Mouse (Mus musculus) limb, embryonic 14.5 days (tissue): ENCODE measurements at regions not wholly inside any gene's neighbourhood (a gene's known extent, or its start where the extent isn't known, plus 50 kb on each side); places are given as distances from the start of the nearest gene placed in this dataset.

Experiments used
- ATAC-seq: fragments of 200-750 bp; cut with Nextera tagmentation; 2 replicates; pipeline ENCODE4 v1.8.0; 2017; ENCODE audit warnings: low read depth, moderate number of reproducible peaks, moderate TSS enrichment; ENCODE audit not compliant: low FRiP score
- DNase-seq: peaks from one replicate; pipeline ENCODE4 v3.0.0-alpha.2; 2015; ENCODE audit warnings: low spot score
- H3K27ac ChIP-seq: fragments of 300-500 bp; sonication (generic); replicated peaks from 2 replicates; pipeline ENCODE4 v1.5.1; 2014; ENCODE audit warnings: low read depth, mild to moderate bottlenecking, low read length, moderate library complexity, mixed read lengths
- H3K27me3 ChIP-seq: fragments of 300-500 bp; sonication (generic); 2 replicates; pipeline ENCODE4 v1.6.1; 2014; ENCODE audit warnings: low read length, mixed read lengths; ENCODE audit not compliant: control insufficient read depth, insufficient read depth
- H3K36me3 ChIP-seq: fragments of 300-500 bp; sonication (generic); 2 replicates; pipeline ENCODE4 v1.6.1; 2014; ENCODE audit warnings: mild to moderate bottlenecking, low read length, moderate library complexity, mixed read lengths; ENCODE audit not compliant: control insufficient read depth, insufficient read depth
- H3K4me1 ChIP-seq: fragments of 300-500 bp; sonication (generic); 2 replicates; pipeline ENCODE4 v1.6.1; 2014; ENCODE audit warnings: antibody characterized with exemption, low read length, mixed read lengths; ENCODE audit not compliant: control insufficient read depth, insufficient read depth
- H3K4me2 ChIP-seq: fragments of 300-500 bp; sonication (generic); replicated peaks from 2 replicates; pipeline ENCODE4 v1.6.1; 2014; ENCODE audit warnings: low read depth, mild to moderate bottlenecking, low read length, moderate library complexity; ENCODE audit not compliant: severe bottlenecking
- H3K4me3 ChIP-seq: fragments of 300-500 bp; sonication (generic); replicated peaks from 2 replicates; pipeline ENCODE4 v1.5.1; 2014; ENCODE audit warnings: low read length
- H3K9ac ChIP-seq: fragments of 300-500 bp; sonication (generic); 2 replicates; pipeline ENCODE4 v1.6.1; 2014; ENCODE audit warnings: mild to moderate bottlenecking, low read depth, low read length, moderate library complexity; ENCODE audit not compliant: severe bottlenecking
- H3K9me3 ChIP-seq: fragments of 300-500 bp; sonication (generic); 2 replicates; pipeline ENCODE4 v1.6.1; 2016; ENCODE audit warnings: low read length; ENCODE audit not compliant: control insufficient read depth
- POLR2A ChIP-seq: fragments of 200-500 bp; IDR thresholded peaks from 2 replicates; pipeline ENCODE4 v1.8.0; 2012; ENCODE audit warnings: inconsistent platforms, mild to moderate bottlenecking, moderate library complexity, borderline replicate concordance; ENCODE audit not compliant: insufficient read depth, insufficient read length; ENCODE audit errors: extremely low read depth
- WGBS: fragments of 180-500 bp; shearing (Covaris S2); extraction: QIAGEN DNeasy Blood & Tissue Kit; methylation state at CpG from one replicate; pipeline ENCODE4 v1.1.7; 2014; 5-methylcytosine and 5-hydroxymethylcytosine counted together

GRCm38 (mm10) chr1:41027540-41027978 lies 222.2 kb downstream of the Tmem182 start:
- no peaks in the 10 kb centered on the region for H3K4me1 ChIP-seq
- DNase-seq = no peak
- H3K27ac ChIP-seq = no peak overlapping the region
- TF ChIP-seq POLR2A = no peak
- no peak overlapping the region for H3K9ac ChIP-seq
- WGBS = 68% methylated on average over 4 of the region's 4 CpGs
- no peaks in the 10 kb centered on the region for H3K36me3 ChIP-seq
- no peaks in the 10 kb centered on the region for H3K27me3 ChIP-seq
- no peak overlapping the region for H3K4me2 ChIP-seq
- ATAC-seq = no peak
- H3K9me3 ChIP-seq = no peaks in the 10 kb centered on the region
- H3K4me3 ChIP-seq = no peak overlapping the region

DNA sequence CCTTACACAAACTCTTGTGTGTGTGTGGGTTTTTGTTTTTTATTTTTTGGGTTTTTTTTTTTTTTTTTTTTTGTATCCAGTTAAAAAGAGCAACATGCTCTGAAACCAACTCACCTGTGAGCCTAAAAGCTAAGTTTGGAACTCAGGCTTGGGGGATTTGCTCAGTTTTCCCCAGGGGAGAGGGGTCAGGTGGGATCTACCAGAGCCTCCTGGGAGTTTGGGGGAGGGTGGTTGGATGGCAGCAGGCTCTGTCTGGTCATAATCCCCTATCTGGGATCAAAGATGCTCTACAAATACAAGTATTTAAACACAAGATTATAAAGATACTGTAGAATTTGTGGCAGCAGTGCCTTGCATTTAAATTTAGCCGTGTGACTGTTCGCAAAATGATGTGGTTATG lies 222.6 kb downstream of the Tmem182 start:
- H3K4me3 ChIP-seq = no peak overlapping the region
- WGBS = 78% methylated on average over 2 of the region's 2 CpGs
- H3K36me3 ChIP-seq = no peaks in the 10 kb centered on the region
- no peak overlapping the region for H3K27ac ChIP-seq
- H3K9ac ChIP-seq = no peak overlapping the region
- TF ChIP-seq POLR2A = no peak
- H3K4me1 ChIP-seq = no peaks in the 10 kb centered on the region
- ATAC-seq (no peak), DNase-seq (no peak)
- H3K4me2 ChIP-seq = no peak overlapping the region
- no peaks in the 10 kb centered on the region for H3K27me3 ChIP-seq
- no peaks in the 10 kb centered on the region for H3K9me3 ChIP-seq

DNA sequence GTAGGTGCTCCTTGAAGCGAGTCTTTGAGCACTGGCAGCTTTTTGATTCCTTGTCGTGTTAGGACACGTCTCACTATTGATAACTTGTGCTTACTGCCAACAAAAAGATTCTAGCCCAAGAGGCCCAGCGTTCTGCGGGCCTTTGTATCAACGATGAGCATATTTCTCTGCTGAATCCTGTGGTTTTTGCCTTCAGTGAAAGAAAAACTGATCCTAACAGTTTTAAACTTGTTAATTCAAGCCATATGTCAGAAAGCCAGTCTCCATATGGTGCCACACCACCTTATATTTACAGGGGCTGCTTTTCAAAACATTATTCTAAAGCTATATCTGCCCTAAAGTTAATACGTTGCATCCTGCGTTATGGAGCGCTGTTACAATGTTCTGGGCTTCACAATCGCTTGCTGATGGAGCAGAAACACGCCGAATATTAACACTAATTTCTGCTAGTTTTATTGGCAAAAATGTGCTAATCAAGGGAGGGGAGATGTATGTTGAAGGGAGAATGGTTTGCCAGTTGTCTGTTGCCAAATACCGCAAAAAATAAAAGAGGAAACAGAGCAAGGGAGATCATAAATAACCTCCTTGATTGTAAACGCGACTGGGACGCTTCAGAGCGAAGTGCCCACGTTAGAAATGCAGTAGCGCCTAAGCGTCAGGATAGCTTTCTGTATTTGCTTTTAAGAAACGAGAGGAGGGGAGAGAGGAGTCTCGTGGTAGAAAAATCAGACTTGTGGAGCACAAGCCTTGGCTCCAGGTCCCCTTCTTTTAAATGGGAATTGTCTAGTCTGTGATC lies 229.9 kb downstream of the Tmem182 start:
- Histone ChIP-seq H3K4me2 (peak overlapping the region; percentile 41), H3K9me3 (no peaks in the 10 kb centered on the region), H3K4me1 (0 out of 2 replicates have a peak, but pooled peaks cover 5% of the 10 kb centered on the region), H3K36me3 (no peaks in the 10 kb centered on the region), H3K9ac (0 out of 2 replicates have a peak overlapping the region, but pooled peaks have one; percentile 13), H3K4me3 (peak overlapping the region; percentile 15; the same call in 1 of the 2 replicates), H3K27ac (no peak overlapping the region), H3K27me3 (no peaks in the 10 kb centered on the region)
- DNase-seq (no peak), ATAC-seq (no peak)
- WGBS = 17% methylated on average over 22 of the region's 22 CpGs
- TF ChIP-seq POLR2A = no peak

- ATAC-seq (no peak), DNase-seq (peak; percentile 25)
- no peak for TF ChIP-seq POLR2A
- H3K4me1 ChIP-seq = 0 out of 2 replicates have a peak, but pooled peaks cover 5% of the 10 kb centered on the region
- no peak overlapping the region for H3K27ac ChIP-seq
- WGBS = 27% methylated on average over 12 of the region's 12 CpGs
- no peaks in the 10 kb centered on the region for H3K9me3 ChIP-seq
- no peaks in the 10 kb centered on the region for H3K27me3 ChIP-seq
- H3K4me3 ChIP-seq = 0 out of 2 replicates have a peak overlapping the region, but pooled peaks have one; percentile 4
- H3K4me2 ChIP-seq = peak overlapping the region; percentile 32
- no peak overlapping the region for H3K9ac ChIP-seq
- H3K36me3 ChIP-seq = no peaks in the 10 kb centered on the region
Measured at GRCm38 (mm10) chr1:41036940-41037339, 231.5 kb downstream of the Tmem182 start.

DNA sequence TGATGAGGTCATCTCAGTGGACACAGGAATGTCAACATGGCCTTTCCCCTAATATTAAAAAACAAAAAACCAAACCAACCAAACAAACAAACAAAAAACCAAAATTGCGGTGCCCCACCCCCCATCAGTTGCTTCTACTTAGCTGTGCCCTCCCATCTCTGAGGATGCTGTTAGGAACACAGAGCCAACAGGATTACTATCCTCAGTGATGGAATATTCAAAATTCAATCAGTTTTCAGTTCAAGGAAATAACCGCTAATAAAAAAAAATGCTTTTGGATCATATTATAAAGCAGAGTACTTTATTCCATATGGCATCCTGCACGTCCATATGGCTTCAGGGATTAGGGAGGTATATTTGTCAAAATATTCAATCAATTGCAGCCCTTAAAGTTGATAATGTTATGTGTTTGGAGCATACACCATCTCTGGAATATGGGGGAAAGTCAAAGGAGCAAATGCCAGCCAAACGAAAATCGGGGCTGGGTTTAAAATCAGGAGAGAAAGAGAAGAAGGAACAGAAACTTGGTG lies 249.1 kb downstream of the Tmem182 start:
- ATAC-seq = no peak
- Histone ChIP-seq H3K27ac (no peak overlapping the region), H3K4me3 (no peak overlapping the region), H3K4me1 (no peaks in the 10 kb centered on the region), H3K9me3 (no peaks in the 10 kb centered on the region), H3K4me2 (no peak overlapping the region), H3K9ac (no peak overlapping the region), H3K27me3 (no peaks in the 10 kb centered on the region), H3K36me3 (no peaks in the 10 kb centered on the region)
- no peak for DNase-seq
- TF ChIP-seq POLR2A = no peak
- 81% methylated on average over 5 of the region's 5 CpGs for WGBS
